Mouse (Mus musculus): Measurements from ENCODE around the gene Smarcal1. TPM values are rescaled to one million over a fixed set of nuclear protein-coding genes. Genes with fewer than 3 reads are reported as not detected.

Gene Smarcal1
- polyA plus RNA-seq, 1 experiment from 2014 or later = 7.7 TPM

- Histone ChIP-seq H3K4me3 (replicated peaks) (no peak overlapping the region), H3K27me3 (no peaks in the 10 kb centered on the region), H3K9me3 (replicated peaks) (no peaks in the 10 kb centered on the region), H3K4me2 (no peak overlapping the region), H3K9ac (no peak overlapping the region), H3K4me1 (replicated peaks) (no peaks in the 10 kb centered on the region), H3K36me3 (no peaks in the 10 kb centered on the region), H3K27ac (no peak overlapping the region)
- no peak for DNase-seq
- no peak for ATAC-seq (ENCODE audit: low read depth)
- WGBS (ENCODE audit: insufficient replicate concordance) = 72% methylated on average over 8 of the region's 8 CpGs
Measured at GRCm38 (mm10) chr1:72568725-72569124, 14.3 kb upstream of the Smarcal1 start.

GRCm38 (mm10) chr1:72574047-72574446, 9.0 kb upstream of the Smarcal1 start:
- no peaks in the 10 kb centered on the region for H3K4me1 ChIP-seq (replicated peaks)
- H3K27me3 ChIP-seq = peaks cover 30% of the 10 kb centered on the region
- no peak overlapping the region for H3K4me2 ChIP-seq
- H3K9ac ChIP-seq = no peak overlapping the region
- H3K9me3 ChIP-seq (replicated peaks) = no peaks in the 10 kb centered on the region
- H3K36me3 ChIP-seq = no peaks in the 10 kb centered on the region
- no peak for DNase-seq
- no peak overlapping the region for H3K27ac ChIP-seq
- H3K4me3 ChIP-seq (replicated peaks) = no peak overlapping the region
- no peak for ATAC-seq (ENCODE audit: low read depth)
- 55% methylated on average over 7 of the region's 7 CpGs for WGBS (ENCODE audit: insufficient replicate concordance)

- no peak for ATAC-seq (ENCODE audit: low read depth)
- Histone ChIP-seq H3K4me3 (replicated peaks) (no peak overlapping the region), H3K27ac (no peak overlapping the region), H3K9me3 (replicated peaks) (no peaks in the 10 kb centered on the region), H3K4me2 (no peak overlapping the region), H3K36me3 (no peaks in the 10 kb centered on the region), H3K9ac (no peak overlapping the region), H3K27me3 (peaks cover 30% of the 10 kb centered on the region), H3K4me1 (replicated peaks) (no peaks in the 10 kb centered on the region)
- WGBS (ENCODE audit: insufficient replicate concordance) = 41% methylated on average over 7 of the region's 7 CpGs
- DNase-seq = no peak
Measured at GRCm38 (mm10) chr1:72574608-72575007, 8.4 kb upstream of the Smarcal1 start.

GRCm38 (mm10) chr1:72575121-72575520, 7.9 kb upstream of the Smarcal1 start:
- ATAC-seq (ENCODE audit: low read depth) (no peak), DNase-seq (no peak)
- Histone ChIP-seq H3K4me2 (no peak overlapping the region), H3K4me1 (replicated peaks) (no peaks in the 10 kb centered on the region), H3K27ac (no peak overlapping the region), H3K4me3 (replicated peaks) (no peak overlapping the region), H3K9ac (no peak overlapping the region), H3K27me3 (peaks cover 30% of the 10 kb centered on the region), H3K9me3 (replicated peaks) (no peaks in the 10 kb centered on the region), H3K36me3 (no peaks in the 10 kb centered on the region)
- 25% methylated on average over 4 of the region's 4 CpGs for WGBS (ENCODE audit: insufficient replicate concordance)

GRCm38 (mm10) chr1:72577481-72577922, 5.5 kb upstream of the Smarcal1 start:
- H3K4me1 ChIP-seq (replicated peaks) = 0 out of 2 replicates have a peak, but pooled peaks cover 4% of the 10 kb centered on the region
- ATAC-seq (ENCODE audit: low read depth) (no peak), DNase-seq (no peak)
- no peaks in the 10 kb centered on the region for H3K9me3 ChIP-seq (replicated peaks)
- peaks cover 30% of the 10 kb centered on the region for H3K27me3 ChIP-seq
- 32% methylated on average over 12 of the region's 12 CpGs for WGBS (ENCODE audit: insufficient replicate concordance)
- H3K4me2 ChIP-seq = no peak overlapping the region
- no peaks in the 10 kb centered on the region for H3K36me3 ChIP-seq
- no peak overlapping the region for H3K4me3 ChIP-seq (replicated peaks)
- no peak overlapping the region for H3K27ac ChIP-seq
- no peak overlapping the region for H3K9ac ChIP-seq

- Histone ChIP-seq H3K4me1 (replicated peaks) (0 out of 2 replicates have a peak, but pooled peaks cover 5% of the 10 kb centered on the region), H3K4me3 (replicated peaks) (no peak overlapping the region), H3K36me3 (no peaks in the 10 kb centered on the region), H3K9ac (no peak overlapping the region), H3K9me3 (replicated peaks) (no peaks in the 10 kb centered on the region), H3K27ac (no peak overlapping the region), H3K27me3 (peaks cover 30% of the 10 kb centered on the region), H3K4me2 (no peak overlapping the region)
- no peak for DNase-seq
- ATAC-seq (ENCODE audit: low read depth) = no peak
- 31% methylated on average over 15 of the region's 15 CpGs for WGBS (ENCODE audit: insufficient replicate concordance)
Measured at GRCm38 (mm10) chr1:72578351-72578750, 4.7 kb upstream of the Smarcal1 start.

- H3K4me3 ChIP-seq (replicated peaks) = no peak overlapping the region
- H3K27ac ChIP-seq = no peak overlapping the region
- 31% methylated on average over 4 of the region's 4 CpGs for WGBS (ENCODE audit: insufficient replicate concordance)
- H3K4me2 ChIP-seq = no peak overlapping the region
- H3K4me1 ChIP-seq (replicated peaks) = peaks cover 9% of the 10 kb centered on the region
- H3K9me3 ChIP-seq (replicated peaks) = no peaks in the 10 kb centered on the region
- H3K27me3 ChIP-seq = peaks cover 30% of the 10 kb centered on the region
- no peak for ATAC-seq (ENCODE audit: low read depth)
- H3K9ac ChIP-seq = no peak overlapping the region
- H3K36me3 ChIP-seq = no peaks in the 10 kb centered on the region
- no peak for DNase-seq
Measured at GRCm38 (mm10) chr1:72578806-72579205, 4.2 kb upstream of the Smarcal1 start.

GRCm38 (mm10) chr1:72583906-72584305, 855 bp downstream of the Smarcal1 start:
- 77% methylated on average over 4 of the region's 4 CpGs for WGBS (ENCODE audit: insufficient replicate concordance)
- Histone ChIP-seq H3K4me1 (replicated peaks) (peaks cover 23% of the 10 kb centered on the region), H3K9me3 (replicated peaks) (no peaks in the 10 kb centered on the region), H3K9ac (peak overlapping the region; percentile 73), H3K4me2 (peak overlapping the region; percentile 75), H3K27me3 (no peaks in the 10 kb centered on the region), H3K27ac (peak overlapping the region; percentile 25; the same call in 1 of the 2 replicates), H3K4me3 (replicated peaks) (peak overlapping the region; percentile 71), H3K36me3 (peaks cover 24% of the 10 kb centered on the region)
- ATAC-seq (ENCODE audit: low read depth) = no peak
- DNase-seq = no peak

GRCm38 (mm10) chr1:72585971-72586875, 3.2 kb downstream of the Smarcal1 start:
- Histone ChIP-seq H3K4me1 (replicated peaks) (peaks cover 23% of the 10 kb centered on the region), H3K9me3 (replicated peaks) (no peaks in the 10 kb centered on the region), H3K4me2 (no peak overlapping the region), H3K36me3 (peaks cover 34% of the 10 kb centered on the region), H3K4me3 (replicated peaks) (no peak overlapping the region), H3K27me3 (no peaks in the 10 kb centered on the region), H3K9ac (no peak overlapping the region), H3K27ac (no peak overlapping the region)
- 87% methylated on average over 17 of the region's 17 CpGs for WGBS (ENCODE audit: insufficient replicate concordance)
- DNase-seq (no peak), ATAC-seq (ENCODE audit: low read depth) (no peak)

GRCm38 (mm10) chr1:72587532-72587931, 4.5 kb downstream of the Smarcal1 start:
- Histone ChIP-seq H3K4me1 (replicated peaks) (peaks cover 18% of the 10 kb centered on the region), H3K9ac (no peak overlapping the region), H3K9me3 (replicated peaks) (no peaks in the 10 kb centered on the region), H3K4me2 (no peak overlapping the region), H3K27ac (no peak overlapping the region), H3K27me3 (no peaks in the 10 kb centered on the region), H3K36me3 (peaks cover 47% of the 10 kb centered on the region), H3K4me3 (replicated peaks) (no peak overlapping the region)
- ATAC-seq (ENCODE audit: low read depth) (no peak), DNase-seq (no peak)
- 79% methylated on average over 15 of the region's 15 CpGs for WGBS (ENCODE audit: insufficient replicate concordance)

- 54% methylated on average over 2 of the region's 2 CpGs for WGBS (ENCODE audit: insufficient replicate concordance)
- H3K27me3 ChIP-seq = no peaks in the 10 kb centered on the region
- no peaks in the 10 kb centered on the region for H3K9me3 ChIP-seq (replicated peaks)
- peaks cover 59% of the 10 kb centered on the region for H3K36me3 ChIP-seq
- ATAC-seq (ENCODE audit: low read depth) = no peak
- H3K4me3 ChIP-seq (replicated peaks) = no peak overlapping the region
- no peak overlapping the region for H3K27ac ChIP-seq
- no peak overlapping the region for H3K9ac ChIP-seq
- peaks cover 14% of the 10 kb centered on the region for H3K4me1 ChIP-seq (replicated peaks)
- H3K4me2 ChIP-seq = no peak overlapping the region
- no peak for DNase-seq
Measured at GRCm38 (mm10) chr1:72588763-72589162, 5.7 kb downstream of the Smarcal1 start.

GRCm38 (mm10) chr1:72590636-72591035, 7.6 kb downstream of the Smarcal1 start:
- H3K4me3 ChIP-seq (replicated peaks) = no peak overlapping the region
- H3K36me3 ChIP-seq = peaks cover 59% of the 10 kb centered on the region
- no peak overlapping the region for H3K4me2 ChIP-seq
- no peaks in the 10 kb centered on the region for H3K9me3 ChIP-seq (replicated peaks)
- H3K27me3 ChIP-seq = no peaks in the 10 kb centered on the region
- no peak overlapping the region for H3K27ac ChIP-seq
- H3K4me1 ChIP-seq (replicated peaks) = no peaks in the 10 kb centered on the region
- DNase-seq (no peak), ATAC-seq (ENCODE audit: low read depth) (no peak)
- no peak overlapping the region for H3K9ac ChIP-seq
- 78% methylated on average over 4 of the region's 4 CpGs for WGBS (ENCODE audit: insufficient replicate concordance)
